Mouse (Mus musculus): Measurements from ENCODE around the gene Ncoa4. TPM values are rescaled to one million over a fixed set of nuclear protein-coding genes. Genes with fewer than 3 reads are reported as not detected.

Gene Ncoa4
- polyA plus RNA-seq, 1 experiment = 65.8 TPM

DNA sequence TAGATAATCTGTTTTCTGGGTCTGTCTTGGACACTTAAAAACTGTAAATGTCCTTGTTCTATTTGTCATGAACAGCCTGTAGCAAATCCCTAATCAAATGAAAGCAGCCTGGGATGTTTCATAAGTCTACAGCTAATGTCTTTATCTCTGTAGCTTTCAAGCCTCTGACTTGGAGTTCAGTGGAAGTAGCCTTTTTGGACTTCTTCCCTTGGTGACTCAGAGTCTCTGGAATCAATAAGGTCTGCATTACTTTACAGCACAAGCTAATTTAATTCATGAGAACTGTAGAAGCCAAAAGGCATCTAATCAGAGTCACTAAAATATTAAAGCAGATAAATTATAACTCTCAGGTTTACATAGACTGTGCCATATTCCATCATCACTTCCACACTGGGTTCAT lies 66.9 kb downstream of the Ncoa4 start:
- TF ChIP-seq POLR2A (IDR thresholded peaks at IDR 0.05; ENCODE audit: control insufficient read depth, extremely low read depth, insufficient read depth, low read length, poor library complexity) (no peak), CTCF (IDR thresholded peaks at IDR 0.05; ENCODE audit: borderline replicate concordance, control insufficient read depth, extremely low read depth, insufficient read depth, low read length, poor library complexity) (no peak)
- Histone ChIP-seq H3K4me1 (replicated peaks; ENCODE audit: control insufficient read depth, insufficient read depth, low read length) (no peaks in the 10 kb centered on the region), H3K27ac (ENCODE audit: control insufficient read depth, insufficient read depth, low read length) (no peak overlapping the region), H3K36me3 (ENCODE audit: control insufficient read depth, insufficient read depth, low read length) (no peaks in the 10 kb centered on the region; the same call in 1 of the 2 replicates), H3K4me3 (ENCODE audit: control insufficient read depth, insufficient read depth, low read length) (no peak overlapping the region), H3K27me3 (ENCODE audit: control insufficient read depth, insufficient read depth, low read length) (no peaks in the 10 kb centered on the region)
- DNase-seq = no peak

DNA sequence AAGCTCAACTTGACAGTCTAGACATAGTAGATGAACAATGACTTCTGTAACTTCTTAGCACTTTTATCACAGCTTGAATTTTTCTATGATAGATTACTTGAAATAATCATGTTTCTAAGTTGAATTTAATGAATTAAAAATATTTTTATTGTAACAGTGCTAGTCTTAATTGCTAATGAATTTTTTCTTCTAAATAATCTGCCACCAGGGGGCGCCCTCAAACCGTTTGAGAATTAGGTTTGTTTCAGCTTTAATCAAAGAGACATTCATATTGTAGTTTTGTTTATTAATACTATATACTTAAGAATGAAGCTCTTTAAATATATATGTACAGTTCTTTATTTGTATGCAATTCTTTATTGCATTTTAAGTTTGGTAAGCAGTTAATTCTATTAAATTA lies 69.3 kb downstream of the Ncoa4 start:
- WGBS = 1% methylated on average over 2 of the region's 2 CpGs
- peak; percentile 44 for DNase-seq
- no peaks in the 10 kb centered on the region for H3K27me3 ChIP-seq (ENCODE audit: control insufficient read depth, insufficient read depth, low read length)
- no peak overlapping the region for H3K4me3 ChIP-seq (ENCODE audit: control insufficient read depth, insufficient read depth, low read length)
- no peaks in the 10 kb centered on the region; the same call in 1 of the 2 replicates for H3K36me3 ChIP-seq (ENCODE audit: control insufficient read depth, insufficient read depth, low read length)
- H3K27ac ChIP-seq (ENCODE audit: control insufficient read depth, insufficient read depth, low read length) = no peak overlapping the region
- H3K4me1 ChIP-seq (replicated peaks; ENCODE audit: control insufficient read depth, insufficient read depth, low read length) = no peaks in the 10 kb centered on the region
- no peak for TF ChIP-seq CTCF (IDR thresholded peaks at IDR 0.05; ENCODE audit: borderline replicate concordance, control insufficient read depth, extremely low read depth, insufficient read depth, low read length, poor library complexity)
- no peak for TF ChIP-seq POLR2A (IDR thresholded peaks at IDR 0.05; ENCODE audit: control insufficient read depth, extremely low read depth, insufficient read depth, low read length, poor library complexity)

Other genes starting within 250 kb of the Ncoa4 start
- 1.8 and 2.4 TPM in 2 replicates for gene Galnt15, start 130.9 kb upstream of the Ncoa4 start, polyA plus RNA-seq (2012; rRNA removed)
- 20.3 and 25.3 TPM in 2 replicates for gene Oxnad1, start 74.5 kb upstream of the Ncoa4 start, polyA plus RNA-seq (2012; rRNA removed)
- 19.2 and 19.5 TPM in 2 replicates for gene Dph3, start 74.1 kb upstream of the Ncoa4 start, polyA plus RNA-seq (2012; rRNA removed)
- gene Msmb, start 17.8 kb upstream of the Ncoa4 start, polyA plus RNA-seq (2012; rRNA removed) = not detected in 2 replicates
- 208 and 224 TPM in 2 replicates for gene Timm23, start 42.0 kb downstream of the Ncoa4 start, polyA plus RNA-seq (2012; rRNA removed)
- 9.0 and 10.5 TPM in 2 replicates for gene Parg, start 42.1 kb downstream of the Ncoa4 start, polyA plus RNA-seq (2012; rRNA removed)
- 1.4 and 6.6 TPM in 2 replicates for gene Ogdhl, start 162.2 kb downstream of the Ncoa4 start, polyA plus RNA-seq (2012; rRNA removed)
- not detected in 2 replicates for gene 1700024G13Rik, start 228.5 kb downstream of the Ncoa4 start, polyA plus RNA-seq (2012; rRNA removed)

Data from thymus, adult 2 months (tissue).